Mouse (Mus musculus): ENCODE measurements at regions not wholly inside any gene's neighbourhood (a gene's known extent, or its start where the extent isn't known, plus 50 kb on each side); places are given as distances from the start of the nearest gene placed in this dataset.

DNA sequence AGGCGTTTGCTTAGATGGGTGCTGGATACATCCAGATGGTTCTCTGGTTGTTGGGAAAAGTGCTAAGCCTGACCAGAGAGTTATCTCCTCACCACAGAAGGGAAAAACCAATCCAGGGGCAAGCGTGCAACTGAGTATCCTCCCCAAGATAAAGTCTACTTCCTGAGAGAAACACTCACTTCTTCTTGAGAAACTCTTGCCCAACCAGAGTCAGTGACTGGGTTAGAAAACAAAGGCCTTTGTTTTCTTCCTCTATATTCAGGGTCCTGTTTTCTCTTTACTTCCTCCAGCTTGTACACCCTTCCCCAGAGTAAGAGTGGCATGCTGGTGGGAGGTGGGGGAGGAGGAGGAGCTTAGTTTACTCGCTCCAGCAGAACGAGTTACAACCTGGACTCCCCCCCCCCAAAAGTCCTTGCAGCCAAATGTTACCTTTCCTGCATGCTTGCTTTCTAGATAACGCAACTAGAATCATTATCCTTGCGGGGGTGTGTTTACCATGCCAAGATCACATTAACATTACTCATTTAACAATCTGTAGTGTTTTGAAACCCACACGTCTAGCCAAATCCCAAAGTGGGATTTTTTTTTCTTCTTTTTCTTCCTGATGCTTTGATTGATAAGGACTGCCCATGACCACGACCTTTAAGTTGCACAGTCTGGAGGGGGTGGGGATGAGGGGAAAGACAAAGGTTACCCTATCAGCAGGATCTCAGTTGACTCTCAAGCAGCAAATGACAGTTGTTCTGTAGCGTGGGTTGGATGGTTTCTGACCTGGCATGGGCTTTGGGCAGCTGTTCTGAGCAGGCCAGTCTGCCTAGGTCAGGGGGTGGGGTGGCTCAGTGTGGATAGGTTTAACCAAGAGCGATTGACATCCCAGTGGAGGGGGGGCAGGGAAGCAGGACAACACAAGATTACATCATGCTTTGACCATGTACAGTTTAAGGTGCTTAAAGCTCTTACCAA is 147.4 kb upstream of the Ado start:
- no peak for TF ChIP-seq CTCF (IDR thresholded peaks at IDR 0.05)
- H3K4me3 ChIP-seq: no peak overlapping the region
- DNase-seq (ENCODE audit: extremely low spot score in 1 of 2, low spot score in 2 of 2): no peak
- intact Hi-C loops (cut with DNase I): no loop called here
- no peak overlapping the region for H3K27ac ChIP-seq

DNA sequence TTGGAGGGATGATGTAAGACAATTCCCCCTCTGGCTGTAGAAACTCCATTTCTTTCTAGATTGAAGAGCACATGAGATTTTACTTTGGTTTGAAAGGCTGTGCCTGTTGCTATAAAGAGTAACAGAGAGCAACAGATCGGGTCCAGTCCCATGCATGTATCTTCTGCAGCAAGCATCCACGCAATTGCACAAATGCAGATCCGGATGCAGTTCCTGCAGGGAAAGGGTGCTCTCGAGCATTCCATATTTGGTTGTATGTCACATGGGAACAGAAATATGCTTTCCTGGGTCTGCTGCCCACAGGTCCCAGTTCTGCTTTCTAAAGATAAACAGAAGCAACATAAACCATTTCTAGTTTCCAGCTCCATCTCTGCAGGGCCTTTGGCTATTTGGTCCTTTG is 146.0 kb upstream of the Ado start:
- Histone ChIP-seq H3K27ac (no peak overlapping the region), H3K4me3 (no peak overlapping the region)
- no peak for DNase-seq (ENCODE audit: extremely low spot score in 1 of 2, low spot score in 2 of 2)
- no peak for TF ChIP-seq CTCF (IDR thresholded peaks at IDR 0.05)
- intact Hi-C loops (cut with DNase I): no loop called here

DNA sequence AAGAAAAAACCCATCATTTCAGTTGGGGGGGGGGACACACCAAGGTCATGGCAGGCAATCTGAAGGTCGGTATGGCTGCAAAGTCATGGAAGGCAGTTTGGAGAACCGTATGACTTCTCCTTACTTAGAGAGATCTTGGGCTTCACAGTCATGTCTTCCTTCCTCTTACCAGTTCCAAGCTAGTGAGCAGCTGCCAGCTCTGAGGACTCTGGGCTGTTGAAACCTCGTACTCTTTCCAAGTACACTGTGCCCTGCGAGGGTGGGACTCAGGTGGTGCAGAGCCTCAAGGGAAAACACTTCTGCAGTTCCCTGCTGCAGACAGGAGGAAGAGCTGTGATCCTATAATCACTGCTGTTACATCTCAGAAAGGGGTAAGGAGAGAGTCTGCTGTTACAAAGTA is 144.8 kb upstream of the Ado start:
- intact Hi-C loops (cut with DNase I): no loop called here
- Histone ChIP-seq H3K4me3 (no peak overlapping the region), H3K27ac (no peak overlapping the region)
- TF ChIP-seq CTCF (IDR thresholded peaks at IDR 0.05): no peak
- no peak for DNase-seq (ENCODE audit: extremely low spot score in 1 of 2, low spot score in 2 of 2)

DNA sequence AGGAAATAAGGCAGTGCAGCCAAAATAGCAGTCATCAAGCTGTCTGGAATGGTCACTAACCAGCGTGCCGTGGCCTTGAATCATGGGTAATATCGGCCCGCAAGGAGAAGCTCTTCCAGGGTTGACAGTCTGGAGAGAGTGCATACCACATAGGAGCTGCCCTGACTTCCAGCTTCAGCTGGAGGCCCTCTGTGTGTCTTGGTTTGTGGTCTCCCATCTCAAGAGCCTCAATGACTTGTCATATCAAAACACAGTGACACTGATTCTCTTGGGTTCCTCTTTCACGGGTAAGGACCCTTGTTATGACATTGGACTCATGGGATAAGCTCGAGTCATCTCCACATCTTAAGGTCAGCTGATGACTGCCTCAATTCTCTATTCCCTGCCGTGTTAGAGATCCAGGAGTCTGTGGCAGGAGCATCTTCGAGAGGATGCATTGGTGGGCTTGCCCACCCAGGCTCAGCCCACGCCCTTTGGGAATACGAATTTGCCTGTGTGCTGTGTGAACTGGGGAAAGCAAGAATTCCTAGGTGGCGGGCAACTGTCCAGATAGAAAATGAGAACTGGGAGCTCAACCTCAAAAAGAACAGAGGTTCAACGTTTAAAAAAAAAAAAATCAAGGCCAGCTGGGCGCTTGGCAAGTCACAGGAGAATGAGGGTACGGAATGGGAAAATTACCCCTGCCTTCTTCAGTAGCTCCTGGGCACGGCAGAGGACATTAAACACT is 141.4 kb upstream of the Ado start:
- Histone ChIP-seq H3K27ac (no peak overlapping the region), H3K4me3 (no peak overlapping the region)
- DNase-seq (ENCODE audit: extremely low spot score in 1 of 2, low spot score in 2 of 2): no peak
- intact Hi-C loops (cut with DNase I): no loop called here
- TF ChIP-seq CTCF (IDR thresholded peaks at IDR 0.05): no peak

DNA sequence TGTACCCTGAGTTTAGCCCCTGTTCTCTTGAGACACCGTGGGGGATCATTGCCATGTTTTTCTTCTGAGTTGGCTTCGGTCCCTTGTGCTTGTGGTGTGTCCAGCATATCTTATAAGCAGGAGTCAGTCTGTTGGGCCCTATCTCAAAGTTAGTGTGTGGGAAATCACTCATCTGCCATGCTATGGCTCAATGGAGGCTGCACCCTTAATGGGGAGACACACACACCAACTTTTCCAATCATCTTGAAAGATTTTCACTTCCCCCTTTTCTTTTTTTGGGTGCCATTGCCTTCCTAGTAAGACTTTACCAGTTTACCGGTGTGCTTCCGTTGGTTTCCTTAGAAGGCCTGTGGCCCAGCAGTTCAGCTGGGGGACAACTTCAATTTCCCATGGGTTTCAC is 130.6 kb upstream of the Ado start:
- Histone ChIP-seq H3K27ac (no peak overlapping the region), H3K4me3 (no peak overlapping the region)
- intact Hi-C loops (cut with DNase I): no loop called here
- TF ChIP-seq CTCF (IDR thresholded peaks at IDR 0.05): no peak
- DNase-seq (ENCODE audit: extremely low spot score in 1 of 2, low spot score in 2 of 2): no peak

DNA sequence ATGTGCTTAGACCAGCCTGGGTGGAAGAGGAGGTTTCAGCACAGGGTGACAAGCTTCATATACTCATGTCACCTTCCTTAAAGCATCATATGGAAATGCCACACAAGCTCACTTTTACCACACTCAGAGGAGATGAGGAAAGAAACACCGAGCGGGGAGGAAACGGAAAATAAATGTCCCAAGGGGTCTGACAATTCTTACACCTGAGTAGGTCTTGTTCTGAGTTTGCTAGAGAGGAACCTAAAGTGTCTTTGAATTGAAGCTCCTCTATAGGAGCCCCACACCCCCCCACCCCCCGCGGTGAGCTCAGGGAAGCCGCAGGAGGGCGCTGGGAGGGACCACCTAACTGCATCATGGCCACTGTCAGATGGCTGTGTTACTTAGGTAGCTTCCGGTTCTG is 124.7 kb upstream of the Ado start:
- H3K27ac ChIP-seq: no peak overlapping the region
- H3K4me3 ChIP-seq: no peak overlapping the region
- no peak for TF ChIP-seq CTCF (IDR thresholded peaks at IDR 0.05)
- no peak for DNase-seq (ENCODE audit: extremely low spot score in 1 of 2, low spot score in 2 of 2)
- intact Hi-C loops (cut with DNase I): no loop called here

DNA sequence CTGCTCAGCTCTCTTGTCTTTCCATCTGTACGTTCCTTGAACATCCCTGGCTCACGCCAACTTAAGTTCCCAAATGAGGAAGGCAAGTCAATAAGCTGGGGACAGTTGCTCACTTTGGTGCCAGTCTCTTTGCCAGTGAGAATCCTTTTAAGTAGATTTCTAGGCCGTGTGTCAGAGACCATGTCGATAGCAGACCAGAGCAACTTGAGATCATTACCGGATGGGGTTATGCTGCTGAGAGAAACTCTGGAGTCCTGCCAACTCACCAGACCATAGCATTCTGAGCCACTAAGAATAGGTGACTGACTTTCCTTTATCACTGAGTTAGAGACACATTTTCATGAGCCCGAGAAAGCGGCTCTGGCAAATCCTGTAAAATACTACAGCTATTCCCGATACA is 123.5 kb upstream of the Ado start:
- intact Hi-C loops (cut with DNase I): no loop called here
- no peak for TF ChIP-seq CTCF (IDR thresholded peaks at IDR 0.05)
- no peak overlapping the region for H3K4me3 ChIP-seq
- H3K27ac ChIP-seq: no peak overlapping the region
- DNase-seq (ENCODE audit: extremely low spot score in 1 of 2, low spot score in 2 of 2): no peak

DNA sequence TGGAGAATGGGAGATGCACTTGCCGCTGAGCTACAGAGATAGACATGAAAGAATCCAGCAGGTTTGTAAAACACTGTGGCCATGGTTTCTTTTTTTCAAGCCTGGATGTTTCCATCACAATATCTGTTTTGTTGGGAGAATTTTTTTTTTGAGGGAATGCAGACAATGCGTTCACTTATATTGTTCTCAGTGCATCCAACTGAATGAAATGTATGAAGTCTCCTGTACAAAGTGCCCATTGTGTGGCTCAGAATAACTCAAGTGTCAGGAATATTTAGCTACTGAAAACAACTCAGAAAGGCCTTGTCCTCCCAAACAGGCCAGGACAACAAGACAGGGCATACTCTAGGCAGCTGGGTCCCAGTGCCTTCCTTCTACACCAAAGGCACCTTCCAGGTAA is 120.3 kb upstream of the Ado start:
- intact Hi-C loops (cut with DNase I): no loop called here
- no peak for TF ChIP-seq CTCF (IDR thresholded peaks at IDR 0.05)
- DNase-seq (ENCODE audit: extremely low spot score in 1 of 2, low spot score in 2 of 2): no peak
- Histone ChIP-seq H3K27ac (no peak overlapping the region), H3K4me3 (no peak overlapping the region)

DNA sequence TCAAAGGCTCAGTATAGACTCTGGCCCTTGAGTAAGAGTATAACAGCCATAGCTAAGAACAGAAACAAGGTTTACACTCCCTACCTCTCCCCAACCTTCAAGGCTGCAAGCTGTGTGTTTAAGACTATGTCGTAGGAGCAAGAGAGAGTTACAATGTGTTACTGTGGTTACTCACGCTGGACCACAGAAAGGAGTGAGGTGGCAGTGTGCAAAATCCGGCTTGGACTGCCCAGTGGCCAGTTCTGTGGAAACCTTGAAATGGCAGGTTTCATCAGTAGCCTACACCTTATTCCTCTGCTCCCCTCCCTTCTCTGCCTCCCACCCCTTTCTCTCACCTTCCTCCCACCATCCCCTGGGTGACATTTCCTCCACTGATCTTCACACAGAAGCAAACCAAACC is 114.3 kb upstream of the Ado start:
- H3K4me3 ChIP-seq: no peak overlapping the region
- no peak for TF ChIP-seq CTCF (IDR thresholded peaks at IDR 0.05)
- no peak overlapping the region for H3K27ac ChIP-seq
- intact Hi-C loops (cut with DNase I): no loop called here
- no peak for DNase-seq (ENCODE audit: extremely low spot score in 1 of 2, low spot score in 2 of 2)

DNA sequence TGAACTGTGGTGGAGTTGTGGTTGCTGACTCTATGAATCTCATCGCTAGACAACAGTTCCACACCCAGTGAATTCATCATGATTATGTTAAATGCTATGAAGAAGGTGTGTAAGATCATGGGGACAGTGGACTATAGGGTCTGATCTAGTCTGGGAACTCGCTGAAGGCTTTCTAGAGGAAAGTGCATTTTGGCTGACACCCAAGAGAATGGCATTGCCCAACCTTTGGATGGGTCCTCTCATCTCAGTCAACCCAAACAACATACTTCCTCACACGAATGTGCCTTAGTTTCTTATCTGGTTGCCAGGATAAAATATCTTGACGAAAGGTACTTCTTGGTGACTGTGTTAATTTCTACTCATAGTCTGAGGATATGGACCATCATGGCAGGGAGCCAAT is 112.9 kb upstream of the Ado start:
- intact Hi-C loops (cut with DNase I): no loop called here
- DNase-seq (ENCODE audit: extremely low spot score in 1 of 2, low spot score in 2 of 2): no peak
- TF ChIP-seq CTCF (IDR thresholded peaks at IDR 0.05): no peak
- Histone ChIP-seq H3K27ac (no peak overlapping the region), H3K4me3 (no peak overlapping the region)

DNA sequence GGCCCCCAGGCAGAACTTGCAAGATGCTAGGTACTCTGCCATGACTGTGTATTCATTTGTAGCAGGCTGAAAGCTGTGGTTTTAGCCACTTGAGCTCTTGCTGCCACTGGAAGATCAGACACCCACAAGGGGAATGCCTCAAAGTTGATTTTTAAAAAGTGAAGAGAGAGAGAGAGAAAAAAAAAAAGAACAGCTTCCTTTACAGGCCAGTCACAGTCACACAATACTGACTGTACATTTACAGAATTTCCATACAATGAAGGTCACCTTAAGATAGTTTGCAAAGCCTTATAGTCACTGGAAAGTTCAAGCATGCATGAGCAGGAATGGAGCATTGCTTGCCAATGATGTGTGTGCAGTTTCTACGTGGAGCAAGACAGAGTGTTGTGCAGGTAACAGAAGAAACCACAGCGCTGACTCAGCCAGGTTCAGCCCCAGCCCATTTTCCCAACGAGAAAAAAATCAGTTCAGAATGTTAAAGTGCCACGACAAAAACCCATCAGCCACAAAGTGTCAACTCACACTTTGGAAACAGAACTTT is 109.3 kb upstream of the Ado start:
- Histone ChIP-seq H3K4me3 (no peak overlapping the region), H3K27ac (no peak overlapping the region)
- DNase-seq (ENCODE audit: extremely low spot score in 1 of 2, low spot score in 2 of 2): no peak
- TF ChIP-seq CTCF (IDR thresholded peaks at IDR 0.05): no peak
- intact Hi-C loops (cut with DNase I): no loop called here

DNA sequence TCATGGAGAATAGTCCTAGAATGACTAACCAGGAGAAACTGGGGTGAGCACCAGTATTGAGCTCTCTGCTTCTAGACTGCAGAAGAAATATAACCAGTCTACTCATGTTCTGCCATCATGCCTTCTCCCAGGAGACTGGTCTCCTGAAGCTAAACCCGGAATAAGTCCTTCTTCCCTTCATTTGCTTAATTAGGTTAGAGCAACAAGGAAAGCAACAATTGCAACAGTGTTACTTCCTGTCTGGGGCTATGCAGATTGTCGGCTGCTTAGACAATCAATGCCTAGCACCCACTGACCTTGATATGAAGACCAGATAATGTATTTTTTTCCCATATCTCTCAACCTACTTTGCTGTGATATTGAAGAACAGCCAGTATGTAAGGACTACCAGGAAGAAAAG is 108.5 kb upstream of the Ado start:
- DNase-seq (ENCODE audit: extremely low spot score in 1 of 2, low spot score in 2 of 2): no peak
- Histone ChIP-seq H3K4me3 (no peak overlapping the region), H3K27ac (no peak overlapping the region)
- no peak for TF ChIP-seq CTCF (IDR thresholded peaks at IDR 0.05)
- intact Hi-C loops (cut with DNase I): no loop called here

Data from left cerebral cortex, adult 2 months (tissue).